Mouse (Mus musculus): ENCODE results near the gene Prl3a1.

Prl3a1 gene

GRCm38 (mm10) chr13:27259136-27259535 is at the start of gene Prl3a1:
Gene Prl3a1 (plus strand): TSS chr13:27259436.
- no peak for DNase-seq (ENCODE audit: low read depth, low spot score)

- no peak for DNase-seq (ENCODE audit: low read depth, low spot score)
These were observed 17.7 kb upstream of the Prl3a1 start, which contains the start of gene Prl3b1 for GRCm38 (mm10) chr13:27241547-27241946. Gene Prl3b1 (plus strand): TSS chr13:27241847.

GRCm38 (mm10) chr13:27312334-27313225 is 53.3 kb downstream of the Prl3a1 start, which contains the start of gene Prl6a1:
Gene Prl6a1 (plus strand): TSS chr13:27312627.
- no peak for DNase-seq (ENCODE audit: low read depth, low spot score)
